Mouse (Mus musculus) layer of hippocampus, adult 2 months (tissue): ENCODE measurements at regions not wholly inside any gene's neighbourhood (a gene's known extent, or its start where the extent isn't known, plus 50 kb on each side); places are given as distances from the start of the nearest gene placed in this dataset.

Source experiments
- DNase-seq, 2 experiments: peaks; one replicate each; pipeline ENCODE4 v3.0.0; 2022; ENCODE audit warnings: low spot score in 2 of 2
- H3K27ac ChIP-seq: fragments of 200-600 bp; 2 replicates; pipeline ENCODE4 v1.8.1; 2022
- H3K4me3 ChIP-seq: fragments of 200-600 bp; 2 replicates; pipeline ENCODE4 v1.8.1; 2022; ENCODE audit warnings: mild to moderate bottlenecking
- CTCF ChIP-seq: fragments of 200-600 bp; conservative IDR thresholded peaks from 2 replicates; pipeline ENCODE4 v1.8.1; 2022; ENCODE audit warnings: antibody characterized with exemption, mild to moderate bottlenecking, moderate library complexity

DNA sequence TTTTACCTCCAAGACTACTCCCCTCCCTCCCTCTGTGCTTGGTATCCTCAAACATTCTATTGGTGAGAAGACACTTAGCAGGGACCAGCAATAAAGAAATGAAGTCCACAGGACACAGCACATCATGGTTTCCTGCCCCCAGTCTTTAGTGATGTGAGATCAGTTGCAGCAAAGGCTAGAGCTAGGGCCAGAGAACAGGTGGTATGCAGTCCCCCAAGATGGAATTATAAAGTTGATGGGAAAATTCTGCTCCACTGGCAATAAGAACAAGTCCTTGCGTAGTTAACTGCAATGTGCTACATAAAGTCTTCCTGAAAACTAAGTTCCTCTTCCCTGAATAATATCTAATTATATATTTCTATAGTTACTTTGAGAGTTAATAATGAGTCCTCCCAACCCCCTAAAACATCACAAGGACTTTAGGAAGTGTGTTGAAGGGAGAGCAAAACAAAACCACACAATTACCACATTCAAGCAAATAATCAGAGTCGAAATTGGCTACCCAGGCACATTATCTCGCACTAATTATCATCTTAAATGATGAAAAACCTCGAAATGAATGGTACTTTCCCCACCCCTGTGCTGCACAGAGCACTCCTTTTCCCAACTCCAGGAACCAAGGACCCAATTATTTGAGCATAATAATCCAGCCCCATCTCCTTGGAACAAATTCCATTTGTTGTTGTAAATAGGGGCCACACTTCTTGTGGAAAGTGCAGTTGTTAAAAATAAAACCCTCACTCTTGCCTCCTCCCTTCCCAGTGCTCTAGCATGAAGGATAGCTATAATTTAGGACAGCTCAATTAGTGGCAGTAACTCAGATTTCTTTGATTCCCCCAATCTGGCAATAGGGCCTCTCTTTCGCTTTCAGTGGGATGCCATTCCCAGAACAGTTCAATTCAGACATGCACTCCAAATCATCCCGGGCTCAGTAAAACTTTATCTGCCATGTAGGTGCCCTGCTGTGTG lies 2724.2 kb upstream of the Lrrc6 start:
- peak in 1 of 2 experiments; percentile 5 for DNase-seq
- TF ChIP-seq CTCF = no peak
- Histone ChIP-seq H3K27ac (0 out of 2 replicates have a peak overlapping the region, but pooled peaks have one; percentile 36), H3K4me3 (no peak overlapping the region)

DNA sequence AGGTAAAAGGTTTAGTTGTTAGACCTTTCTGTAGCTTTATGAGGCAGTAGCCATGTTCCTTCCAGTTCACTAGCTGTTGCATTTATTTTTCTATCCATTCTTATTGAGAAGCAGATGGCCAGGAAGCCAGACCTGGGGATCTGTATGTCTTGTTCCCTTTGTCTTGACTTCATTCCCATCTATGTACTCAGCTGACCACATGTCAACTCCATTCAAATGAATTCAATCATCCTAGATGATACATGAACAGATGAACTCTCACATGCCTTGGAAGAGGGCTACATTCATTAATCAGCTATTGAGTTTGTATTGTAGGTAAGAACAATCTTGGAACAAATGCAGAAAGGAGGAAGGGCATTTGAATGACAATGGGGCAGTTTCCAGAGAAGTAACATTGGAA lies 2722.7 kb upstream of the Lrrc6 start:
- DNase-seq = no peak
- no peak overlapping the region for H3K4me3 ChIP-seq
- no peak for TF ChIP-seq CTCF
- H3K27ac ChIP-seq = no peak overlapping the region

- H3K27ac ChIP-seq = no peak overlapping the region
- no peak for TF ChIP-seq CTCF
- no peak for DNase-seq
- H3K4me3 ChIP-seq = no peak overlapping the region
Measured at GRCm38 (mm10) chr15:69222391-69222790, 2721.7 kb upstream of the Lrrc6 start.
